Mouse (Mus musculus): ENCODE measurements around the gene Eif2ak2. TPM values are rescaled to one million over a fixed set of nuclear protein-coding genes. Genes with fewer than 3 reads are reported as not detected.
A peak's percentile ranks its signal among the peaks of the same experiment; 100 is the strongest.

Gene Eif2ak2
- total RNA-seq, 2 experiments from 2014 or later, result 4.6 to 5.5 TPM

DNA sequence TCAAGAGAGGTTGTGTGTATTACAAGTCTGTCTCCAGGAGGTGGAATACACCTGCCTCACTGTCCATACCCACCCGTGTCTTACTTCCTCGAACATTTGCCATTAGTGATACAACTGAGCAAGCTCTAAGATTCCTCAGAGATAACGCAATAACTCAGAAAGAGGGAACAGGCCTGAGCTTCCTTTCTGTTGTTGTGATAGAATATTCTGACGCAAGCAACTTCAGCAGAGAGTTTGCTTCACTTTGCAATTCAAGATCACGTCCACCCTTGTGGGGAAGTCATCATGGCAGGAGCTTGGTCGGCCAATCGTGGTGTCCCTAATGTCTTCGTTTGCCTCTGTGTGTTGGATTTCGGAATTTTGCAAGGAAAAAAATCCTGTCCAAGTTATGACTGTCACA is 8.6 kb upstream of the Eif2ak2 start:
- no peak for TF ChIP-seq CTCF (IDR thresholded peaks at IDR 0.05)
- DNase-seq (ENCODE audit: extremely low spot score in 1 of 2, low spot score in 2 of 2), result no peak
- Histone ChIP-seq H3K27ac (no peak overlapping the region), H3K4me3 (no peak overlapping the region)
- intact Hi-C loops (cut with DNase I), result no loop called here

- H3K27ac ChIP-seq, result no peak overlapping the region
- no peak for TF ChIP-seq CTCF (IDR thresholded peaks at IDR 0.05)
- H3K4me3 ChIP-seq, result no peak overlapping the region
- intact Hi-C loops (cut with DNase I), result no loop called here
- DNase-seq (ENCODE audit: extremely low spot score in 1 of 2, low spot score in 2 of 2), result no peak
Measured at GRCm38 (mm10) chr17:78889184-78889583, 6.8 kb upstream of the Eif2ak2 start.

GRCm38 (mm10) chr17:78888554-78888953 is 6.2 kb upstream of the Eif2ak2 start:
- TF ChIP-seq CTCF (IDR thresholded peaks at IDR 0.05), result no peak
- DNase-seq (ENCODE audit: extremely low spot score in 1 of 2, low spot score in 2 of 2), result no peak
- intact Hi-C loops (cut with DNase I), result no loop called here
- no peak overlapping the region for H3K4me3 ChIP-seq
- H3K27ac ChIP-seq, result no peak overlapping the region

- no peak overlapping the region for H3K4me3 ChIP-seq
- no peak for DNase-seq (ENCODE audit: extremely low spot score in 1 of 2, low spot score in 2 of 2)
- H3K27ac ChIP-seq, result no peak overlapping the region
- intact Hi-C loops (cut with DNase I), result no loop called here
- TF ChIP-seq CTCF (IDR thresholded peaks at IDR 0.05), result no peak
Measured at GRCm38 (mm10) chr17:78885286-78886065, 3.1 kb upstream of the Eif2ak2 start.

DNA sequence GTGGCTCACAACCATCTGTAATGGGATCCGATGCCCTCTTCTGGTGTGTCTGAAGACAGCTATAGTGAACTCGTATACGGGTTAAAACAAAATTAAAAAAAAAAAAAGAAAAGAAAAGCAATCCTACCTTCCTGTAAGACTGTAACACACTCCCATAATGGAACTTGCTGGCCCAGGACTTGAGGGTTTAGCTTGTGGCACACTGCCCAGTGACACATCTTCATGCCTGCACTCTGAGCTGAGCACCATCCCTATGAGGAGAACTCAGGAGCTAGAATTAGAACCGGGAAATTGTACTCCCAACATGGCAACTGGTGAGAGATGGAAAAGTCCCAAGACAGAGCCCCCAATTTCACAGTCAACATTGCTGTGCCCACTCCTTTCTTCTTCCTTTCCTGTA is 918 bp upstream of the Eif2ak2 start:
- Histone ChIP-seq H3K27ac (no peak overlapping the region), H3K4me3 (no peak overlapping the region)
- no peak for DNase-seq (ENCODE audit: extremely low spot score in 1 of 2, low spot score in 2 of 2)
- no peak for TF ChIP-seq CTCF (IDR thresholded peaks at IDR 0.05)
- intact Hi-C loops (cut with DNase I), result no loop called here

- intact Hi-C loops (cut with DNase I), result no loop called here
- H3K27ac ChIP-seq, result no peak overlapping the region; the same call in 1 of the 2 replicates
- no peak for DNase-seq (ENCODE audit: extremely low spot score in 1 of 2, low spot score in 2 of 2)
- TF ChIP-seq CTCF (IDR thresholded peaks at IDR 0.05), result no peak
- H3K4me3 ChIP-seq, result peak overlapping the region; percentile 68
Measured at GRCm38 (mm10) chr17:78881878-78882304, 482 bp downstream of the Eif2ak2 start.

GRCm38 (mm10) chr17:78873886-78874285 is 8.5 kb downstream of the Eif2ak2 start:
- intact Hi-C loops (cut with DNase I), result no loop called here
- no peak for TF ChIP-seq CTCF (IDR thresholded peaks at IDR 0.05)
- DNase-seq (ENCODE audit: extremely low spot score in 1 of 2, low spot score in 2 of 2), result no peak
- Histone ChIP-seq H3K4me3 (no peak overlapping the region), H3K27ac (no peak overlapping the region)

- DNase-seq (ENCODE audit: extremely low spot score in 1 of 2, low spot score in 2 of 2), result no peak
- H3K4me3 ChIP-seq, result no peak overlapping the region
- intact Hi-C loops (cut with DNase I), result no loop called here
- H3K27ac ChIP-seq, result no peak overlapping the region
- no peak for TF ChIP-seq CTCF (IDR thresholded peaks at IDR 0.05)
Measured at GRCm38 (mm10) chr17:78856243-78856642, 26.1 kb downstream of the Eif2ak2 start.

GRCm38 (mm10) chr17:78842271-78842928 is 40.0 kb downstream of the Eif2ak2 start:
- intact Hi-C loops (cut with DNase I), result no loop called here
- Histone ChIP-seq H3K4me3 (no peak overlapping the region), H3K27ac (no peak overlapping the region)
- DNase-seq (ENCODE audit: extremely low spot score in 1 of 2, low spot score in 2 of 2), result no peak
- TF ChIP-seq CTCF (IDR thresholded peaks at IDR 0.05), result no peak

- H3K4me3 ChIP-seq, result peak overlapping the region; percentile 95
- TF ChIP-seq CTCF (IDR thresholded peaks at IDR 0.05), result peak; percentile 28
- intact Hi-C loops (cut with DNase I), result no loop called here
- no peak for DNase-seq (ENCODE audit: extremely low spot score in 1 of 2, low spot score in 2 of 2)
- H3K27ac ChIP-seq, result peak overlapping the region; percentile 82; the same call in 1 of the 2 replicates
Measured at GRCm38 (mm10) chr17:78836056-78836455, 46.3 kb downstream of the Eif2ak2 start.

DNA sequence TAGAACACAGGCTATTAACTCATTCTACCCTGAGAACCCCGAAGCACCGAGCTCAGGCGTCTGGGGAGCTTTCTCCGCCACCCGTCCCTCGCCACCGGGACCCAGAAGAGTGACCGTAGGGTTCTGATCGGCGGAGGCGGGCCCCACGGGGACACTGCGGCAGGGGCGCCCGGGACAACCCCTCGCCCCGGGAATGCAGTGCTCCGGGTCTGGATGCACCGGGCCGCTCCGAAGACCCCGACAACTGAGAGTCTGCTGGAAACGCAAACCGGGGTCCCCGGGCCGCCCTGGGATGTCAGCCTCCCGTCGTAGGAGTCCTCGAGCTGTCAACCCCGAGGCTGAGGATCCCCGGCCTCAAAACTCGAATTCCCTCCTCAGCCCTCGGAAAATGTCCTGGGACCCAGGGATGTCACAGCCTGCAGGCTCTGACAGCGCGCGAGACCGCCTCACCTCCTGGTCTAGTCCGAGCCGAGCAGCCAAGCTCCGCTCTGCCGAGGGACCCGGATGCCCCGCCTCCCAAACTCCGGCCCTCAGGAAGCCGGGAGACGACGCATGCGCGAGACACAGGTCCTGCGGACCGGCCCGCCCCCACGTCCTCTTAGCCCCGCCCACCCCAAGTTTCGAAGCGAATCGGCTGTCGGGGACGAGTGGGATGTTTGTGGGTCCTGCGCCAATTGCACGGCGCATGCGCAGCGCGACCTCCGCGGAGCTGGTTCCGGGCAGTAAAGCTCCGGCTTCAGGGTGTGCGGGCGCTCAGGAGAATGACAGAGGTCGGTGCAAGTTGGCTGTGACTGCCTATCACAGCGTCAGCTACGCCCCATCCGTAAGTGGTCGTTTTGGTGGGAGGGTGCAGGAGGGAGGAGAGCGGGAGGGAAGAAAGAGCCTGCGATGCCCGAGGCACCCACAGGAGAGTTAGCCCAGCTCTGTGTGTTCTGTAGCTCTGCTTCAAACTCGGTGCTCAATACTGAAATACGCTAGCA is 47.2 kb downstream of the Eif2ak2 start, which contains the start of the genes Heatr5b and Gpatch11:
Gene Heatr5b, minus strand, starts transcription at position 509 of the 980 bp plus-strand sequence.
Gene Gpatch11, plus strand, starts transcription at position 712 of the 980 bp plus-strand sequence.
- intact Hi-C loops (cut with DNase I), result loop anchor here (2.0 kb wide), 2 partner anchors 82 to 102 kb away; partner anchors contain the start of genes Cebpz, Cebpzos and Ndufaf7
- TF ChIP-seq CTCF (IDR thresholded peaks at IDR 0.05), result no peak
- Histone ChIP-seq H3K4me3 (peak within 1 kb of the TSS; percentile 95), H3K27ac (peak within 1 kb of the TSS; percentile 91)
- peak; percentile 97 to 98 for DNase-seq (ENCODE audit: extremely low spot score in 1 of 2, low spot score in 2 of 2)
